In the genomic region with DNA sequence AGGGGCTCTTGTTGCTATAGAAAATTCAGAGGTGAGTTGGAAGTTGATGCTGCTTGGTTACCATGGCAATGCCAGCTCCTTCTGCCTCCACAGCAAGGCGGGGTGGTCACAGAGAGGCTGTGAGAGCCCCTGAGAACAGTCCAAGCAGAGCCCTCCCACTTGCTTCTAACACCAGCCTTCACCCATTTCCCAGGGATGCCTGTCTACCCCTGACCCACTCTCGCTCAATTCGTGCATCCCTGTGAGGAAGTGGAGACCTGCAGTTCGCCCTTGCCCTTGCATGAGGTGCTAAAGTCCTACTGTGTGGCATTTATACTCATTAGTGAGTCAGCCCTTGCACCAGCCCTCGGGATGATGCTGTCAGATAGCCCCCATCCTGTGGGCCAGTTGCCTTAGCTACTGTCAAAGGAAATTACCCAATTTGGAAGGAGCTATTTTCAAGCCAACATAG, we compare ENCODE assay signal across 13 mouse cellular contexts.
A peak's percentile ranks its signal among the peaks of the same experiment; 100 is the strongest.
DNase-seq lines count a peak whose midpoint lies in the region; ATAC-seq lines count a peak whose summit lies in the region.
"Had no signal": no experiment of that assay in that cellular context is flagged by ENCODE, and none has a peak within 500 bp of the region (broad histone marks: within the 10 kb centered on the region; RNA-seq: fewer than 3 reads in every experiment).

No protein-coding gene starts in this region.

- peaks cover 29% of the 10 kb centered on the region for H3K4me1 ChIP-seq in forebrain, embryonic 13.5 days

- peak; percentile 79 for ATAC-seq in forebrain, embryonic 13.5 days
- ATAC-seq: activated CD4-positive, CD25-positive, alpha-beta regulatory T cell, adult 4 months; intestine, embryonic 16.5 days had no signal

- no peak overlapping the region for H3K9ac ChIP-seq in forebrain, embryonic 13.5 days
- H3K9ac ChIP-seq: liver, embryonic 14.5 days had no signal

- no peaks in the 10 kb centered on the region for H3K27me3 ChIP-seq in forebrain, embryonic 13.5 days

- peak; percentile 65 to 66 for DNase-seq in frontal cortex, adult 2 months (ENCODE audit: extremely low spot score in 1 of 2, low spot score in 1 of 2)
- peak; percentile 65 to 89 for DNase-seq in left cerebral cortex, postnatal 25 days (ENCODE audit: low spot score in 2 of 2)
- peak; percentile 64 to 85 for DNase-seq in right cerebral cortex, postnatal 10 days (ENCODE audit: low spot score in 2 of 2)
- no peak for DNase-seq in adrenal gland, adult 2 months
- DNase-seq in kidney, postnatal 25 days: no peak
- DNase-seq in kidney, adult 9 months: no peak

- intact Hi-C loops in left cerebral cortex, postnatal 25 days (cut with DNase I): loop anchor here (2.0 kb wide), 1 partner anchor 69 kb away; no protein-coding TSS in a partner anchor

- H3K4me3 ChIP-seq in forebrain, embryonic 13.5 days: no peak overlapping the region
- H3K4me3 ChIP-seq: heart, embryonic 10.5 days had no signal

- H3K27ac ChIP-seq in forebrain, embryonic 13.5 days: peak overlapping the region; percentile 73
- H3K27ac ChIP-seq: heart, embryonic 10.5 days; liver, embryonic 14.5 days; stomach, postnatal 0 days had no signal

- H3K4me2 ChIP-seq in forebrain, embryonic 13.5 days: no peak overlapping the region

- WGBS in forebrain, embryonic 13.5 days: 39% methylated on average over 5 of the region's 5 CpGs

- H3K36me3 ChIP-seq in forebrain, embryonic 13.5 days (ENCODE audit: poor library complexity, severe bottlenecking): no peaks in the 10 kb centered on the region
- H3K36me3 ChIP-seq: G1E; heart, embryonic 10.5 days had no signal

- H3K9me3 ChIP-seq in forebrain, embryonic 13.5 days (replicated peaks): no peaks in the 10 kb centered on the region
- H3K9me3 ChIP-seq: G1E; heart, embryonic 10.5 days had no signal

Comparison
In these comparisons a context has a peak if more than half of its experiments do, and no peak if none do; other contexts are left out.
1. DNase-seq: peak in frontal cortex, adult 2 months (2 of 2), left cerebral cortex, postnatal 25 days (2 of 2) and right cerebral cortex, postnatal 10 days (2 of 2); none in adrenal gland, adult 2 months (single experiment), kidney, postnatal 25 days (0 of 2) and kidney, adult 9 months (single experiment).